Mouse (Mus musculus): Measurements from ENCODE around the gene Fto. TPM values are rescaled to one million over a fixed set of nuclear protein-coding genes. Genes with fewer than 3 reads are reported as not detected.

Gene Fto
- polyA plus RNA-seq, 1 experiment from 2014 or later = 89.0 TPM

DNA sequence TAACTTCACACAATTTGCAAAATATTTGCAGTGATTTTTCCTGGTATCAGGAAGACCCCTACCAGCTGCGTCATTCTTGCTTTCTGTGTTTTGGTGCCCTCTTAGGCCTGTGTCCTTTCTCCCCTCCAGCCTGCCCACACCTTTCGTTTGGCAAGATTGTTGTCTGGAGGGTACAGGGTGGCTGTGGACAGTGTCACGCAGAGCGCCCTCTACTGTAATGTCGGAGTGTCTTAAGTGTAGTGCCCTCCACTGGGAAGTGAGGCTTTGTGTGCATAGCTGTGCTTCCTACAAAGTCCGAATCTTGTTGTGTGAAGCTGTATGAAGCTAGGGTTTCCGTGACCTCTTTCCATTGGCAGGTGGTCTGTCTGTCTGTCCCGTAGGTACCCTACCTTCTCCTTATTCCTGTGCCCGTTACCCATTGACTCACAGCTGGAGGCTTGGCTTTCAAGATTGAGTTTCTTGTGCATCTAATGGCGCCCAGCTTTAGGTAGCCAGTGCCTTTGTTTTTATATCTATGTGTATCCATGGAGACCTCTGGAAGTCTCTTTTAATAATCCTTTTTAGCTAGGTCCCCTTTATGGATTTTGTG, 50.0 kb downstream of the Fto start:
- Histone ChIP-seq H3K4me2 (replicated peaks; ENCODE audit: low read depth, low read length) (no peak overlapping the region), H3K4me1 (ENCODE audit: insufficient read depth, low read length) (peaks cover 9% of the 10 kb centered on the region), H3K36me3 (ENCODE audit: insufficient read depth, low read length) (no peaks in the 10 kb centered on the region), H3K27ac (ENCODE audit: low read length) (no peak overlapping the region), H3K9me3 (ENCODE audit: low read length) (no peaks in the 10 kb centered on the region), H3K4me3 (ENCODE audit: low read length) (no peak overlapping the region), H3K9ac (replicated peaks; ENCODE audit: low read length) (no peak overlapping the region), H3K27me3 (ENCODE audit: insufficient read depth, low read length) (no peaks in the 10 kb centered on the region)
- no peak for ATAC-seq (ENCODE audit: low FRiP score, low TSS enrichment)
- WGBS = 89% methylated on average over 10 of the region's 10 CpGs

DNA sequence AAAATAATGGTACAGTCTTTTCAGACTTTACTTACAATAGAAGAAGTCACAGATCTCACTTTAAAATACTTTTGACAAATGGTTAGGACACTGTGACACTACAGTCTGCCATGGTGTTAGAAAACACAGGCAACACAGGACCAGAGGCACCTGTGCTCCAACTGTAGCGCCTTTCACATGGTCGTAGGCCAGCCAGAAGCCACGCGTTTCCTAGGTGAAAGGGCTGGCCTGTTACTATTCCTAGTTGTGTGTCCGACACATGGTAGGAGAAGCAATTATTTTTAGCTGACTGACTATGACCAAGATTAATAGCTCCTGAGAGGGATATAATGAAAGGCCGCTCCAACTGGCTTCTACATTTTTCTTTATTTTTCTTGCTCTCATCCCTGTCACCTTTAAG, 50.9 kb downstream of the Fto start:
- no peak overlapping the region for H3K9ac ChIP-seq (replicated peaks; ENCODE audit: low read length)
- no peaks in the 10 kb centered on the region for H3K27me3 ChIP-seq (ENCODE audit: insufficient read depth, low read length)
- no peak for ATAC-seq (ENCODE audit: low FRiP score, low TSS enrichment)
- H3K4me2 ChIP-seq (replicated peaks; ENCODE audit: low read depth, low read length) = no peak overlapping the region
- peaks cover 9% of the 10 kb centered on the region for H3K4me1 ChIP-seq (ENCODE audit: insufficient read depth, low read length)
- H3K9me3 ChIP-seq (ENCODE audit: low read length) = no peaks in the 10 kb centered on the region
- WGBS = 66% methylated on average over 6 of the region's 6 CpGs
- H3K36me3 ChIP-seq (ENCODE audit: insufficient read depth, low read length) = no peaks in the 10 kb centered on the region
- no peak overlapping the region for H3K27ac ChIP-seq (ENCODE audit: low read length)
- H3K4me3 ChIP-seq (ENCODE audit: low read length) = no peak overlapping the region

DNA sequence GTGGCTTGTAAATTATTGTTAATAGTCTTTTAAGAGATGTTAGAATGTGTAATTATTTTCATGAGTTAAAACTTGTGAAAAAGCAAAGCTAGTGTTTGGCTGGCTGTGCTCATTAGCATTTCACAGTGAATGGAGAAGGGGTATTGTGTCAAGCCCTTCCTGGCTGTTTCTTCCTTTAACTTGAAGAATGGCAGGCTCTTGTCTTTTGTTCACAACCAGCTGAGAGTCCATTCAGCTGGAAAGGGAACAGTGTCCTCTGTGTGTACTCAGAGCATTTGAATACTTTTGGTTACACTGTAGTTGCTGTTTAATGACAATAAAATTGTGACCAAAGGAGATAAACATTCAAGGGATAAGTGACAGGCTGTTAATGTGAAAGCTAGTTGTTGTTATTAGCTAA, 52.5 kb downstream of the Fto start:
- no peak overlapping the region for H3K27ac ChIP-seq (ENCODE audit: low read length)
- H3K9ac ChIP-seq (replicated peaks; ENCODE audit: low read length) = no peak overlapping the region
- ATAC-seq (ENCODE audit: low FRiP score, low TSS enrichment) = no peak
- no peaks in the 10 kb centered on the region for H3K9me3 ChIP-seq (ENCODE audit: low read length)
- no peaks in the 10 kb centered on the region for H3K36me3 ChIP-seq (ENCODE audit: insufficient read depth, low read length)
- peaks cover 12% of the 10 kb centered on the region for H3K4me1 ChIP-seq (ENCODE audit: insufficient read depth, low read length)
- no peaks in the 10 kb centered on the region for H3K27me3 ChIP-seq (ENCODE audit: insufficient read depth, low read length)
- H3K4me2 ChIP-seq (replicated peaks; ENCODE audit: low read depth, low read length) = no peak overlapping the region
- no peak overlapping the region for H3K4me3 ChIP-seq (ENCODE audit: low read length)

DNA sequence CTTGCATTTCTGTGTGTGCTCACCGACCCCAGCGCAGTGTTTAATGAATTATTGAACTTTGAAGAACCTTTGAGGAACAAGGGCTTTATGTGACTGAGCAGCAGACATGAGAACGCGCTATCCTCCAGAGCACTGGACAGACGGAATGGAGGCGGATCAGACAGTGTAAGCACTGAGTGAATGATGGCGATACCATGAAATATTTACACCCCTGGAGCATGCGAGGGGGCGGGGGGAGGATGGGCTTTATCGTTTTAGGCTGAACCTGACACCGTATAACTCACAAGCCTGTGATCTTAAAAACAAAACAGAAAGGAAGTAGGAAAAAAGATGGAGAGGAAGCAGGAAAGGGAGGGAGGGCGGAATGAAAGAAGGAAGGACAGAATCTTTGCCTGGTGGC, 57.6 kb downstream of the Fto start:
- WGBS = 10% methylated on average over 12 of the region's 12 CpGs
- ATAC-seq (ENCODE audit: low FRiP score, low TSS enrichment) = peak; percentile 64; the same call in 1 of the 2 replicates
- Histone ChIP-seq H3K4me3 (ENCODE audit: low read length) (peak overlapping the region; percentile 22), H3K4me2 (replicated peaks; ENCODE audit: low read depth, low read length) (peak overlapping the region; percentile 49), H3K36me3 (ENCODE audit: insufficient read depth, low read length) (no peaks in the 10 kb centered on the region), H3K27ac (ENCODE audit: low read length) (peak overlapping the region; percentile 38; the same call in 1 of the 2 replicates), H3K27me3 (ENCODE audit: insufficient read depth, low read length) (no peaks in the 10 kb centered on the region), H3K4me1 (ENCODE audit: insufficient read depth, low read length) (peaks cover 35% of the 10 kb centered on the region), H3K9me3 (ENCODE audit: low read length) (no peaks in the 10 kb centered on the region), H3K9ac (replicated peaks; ENCODE audit: low read length) (no peak overlapping the region)

DNA sequence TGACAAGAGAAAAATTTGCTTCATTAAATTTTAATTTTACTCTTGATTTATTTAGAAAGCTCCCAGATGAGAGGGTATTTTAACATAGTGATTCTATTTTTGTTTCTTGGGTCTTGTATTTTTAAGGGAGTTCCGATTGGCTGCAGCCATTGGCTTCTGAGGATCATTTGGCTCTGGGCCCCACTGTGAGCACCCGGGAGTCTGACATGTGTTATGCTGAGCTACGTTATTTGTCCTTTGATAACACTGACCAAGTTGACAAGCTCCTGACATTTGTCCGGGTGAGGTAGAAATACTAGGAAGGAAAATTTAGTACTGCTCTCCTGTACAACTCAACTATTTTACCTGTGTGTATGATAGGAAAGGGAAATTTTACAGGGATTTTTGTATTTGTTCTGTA, 58.7 kb downstream of the Fto start:
- H3K9me3 ChIP-seq (ENCODE audit: low read length) = no peaks in the 10 kb centered on the region
- WGBS = 53% methylated on average over 4 of the region's 4 CpGs
- no peak overlapping the region for H3K4me2 ChIP-seq (replicated peaks; ENCODE audit: low read depth, low read length)
- H3K36me3 ChIP-seq (ENCODE audit: insufficient read depth, low read length) = no peaks in the 10 kb centered on the region
- no peaks in the 10 kb centered on the region for H3K27me3 ChIP-seq (ENCODE audit: insufficient read depth, low read length)
- H3K4me1 ChIP-seq (ENCODE audit: insufficient read depth, low read length) = peaks cover 45% of the 10 kb centered on the region
- no peak overlapping the region for H3K9ac ChIP-seq (replicated peaks; ENCODE audit: low read length)
- H3K4me3 ChIP-seq (ENCODE audit: low read length) = no peak overlapping the region
- ATAC-seq (ENCODE audit: low FRiP score, low TSS enrichment) = no peak
- no peak overlapping the region for H3K27ac ChIP-seq (ENCODE audit: low read length)

DNA sequence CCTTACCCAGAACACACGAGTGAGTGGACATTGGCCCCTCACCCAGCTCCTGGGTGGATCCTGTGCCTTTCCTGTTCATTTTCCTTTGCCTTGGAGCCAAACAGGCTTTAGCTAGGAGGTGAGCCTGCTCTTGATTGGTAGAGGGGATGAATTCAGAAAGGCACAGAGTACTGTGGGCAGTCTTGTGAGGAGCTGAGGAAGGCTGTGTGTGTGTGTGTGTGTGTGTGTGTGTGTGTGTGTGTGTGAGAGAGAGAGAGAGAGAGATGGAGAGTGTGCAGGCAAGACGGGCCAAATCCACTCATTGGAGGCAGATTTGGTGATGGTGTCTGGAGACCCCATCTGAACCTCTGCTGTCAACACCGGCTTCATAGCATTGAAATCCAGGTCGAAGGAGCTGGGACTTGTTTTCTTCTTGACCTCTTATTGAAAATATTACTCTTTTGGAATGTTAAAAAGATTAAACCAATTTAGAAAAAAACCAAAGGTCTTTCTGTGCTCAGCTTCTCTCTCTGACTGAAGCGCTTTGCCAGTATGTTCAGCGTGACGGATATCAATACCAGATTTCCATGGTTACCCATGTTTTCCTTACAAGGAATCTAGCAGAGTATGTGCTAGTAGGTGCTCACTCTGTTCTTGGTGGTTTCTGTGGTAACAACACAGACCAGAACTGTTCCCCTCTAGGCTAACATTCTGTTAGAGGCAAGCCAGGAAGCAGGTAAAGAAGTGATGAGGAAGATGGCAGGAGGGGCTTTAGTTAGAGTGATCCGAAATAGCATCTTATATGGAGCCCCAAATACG, 59.7 kb downstream of the Fto start:
- no peaks in the 10 kb centered on the region for H3K9me3 ChIP-seq (ENCODE audit: low read length)
- no peak overlapping the region for H3K9ac ChIP-seq (replicated peaks; ENCODE audit: low read length)
- H3K4me1 ChIP-seq (ENCODE audit: insufficient read depth, low read length) = peaks cover 55% of the 10 kb centered on the region
- no peak overlapping the region for H3K4me2 ChIP-seq (replicated peaks; ENCODE audit: low read depth, low read length)
- H3K27me3 ChIP-seq (ENCODE audit: insufficient read depth, low read length) = 0 out of 2 replicates have a peak, but pooled peaks cover under 1% of the 10 kb centered on the region
- H3K27ac ChIP-seq (ENCODE audit: low read length) = no peak overlapping the region
- 85% methylated on average over 9 of the region's 9 CpGs for WGBS
- H3K36me3 ChIP-seq (ENCODE audit: insufficient read depth, low read length) = no peaks in the 10 kb centered on the region
- ATAC-seq (ENCODE audit: low FRiP score, low TSS enrichment) = no peak
- no peak overlapping the region for H3K4me3 ChIP-seq (ENCODE audit: low read length)

DNA sequence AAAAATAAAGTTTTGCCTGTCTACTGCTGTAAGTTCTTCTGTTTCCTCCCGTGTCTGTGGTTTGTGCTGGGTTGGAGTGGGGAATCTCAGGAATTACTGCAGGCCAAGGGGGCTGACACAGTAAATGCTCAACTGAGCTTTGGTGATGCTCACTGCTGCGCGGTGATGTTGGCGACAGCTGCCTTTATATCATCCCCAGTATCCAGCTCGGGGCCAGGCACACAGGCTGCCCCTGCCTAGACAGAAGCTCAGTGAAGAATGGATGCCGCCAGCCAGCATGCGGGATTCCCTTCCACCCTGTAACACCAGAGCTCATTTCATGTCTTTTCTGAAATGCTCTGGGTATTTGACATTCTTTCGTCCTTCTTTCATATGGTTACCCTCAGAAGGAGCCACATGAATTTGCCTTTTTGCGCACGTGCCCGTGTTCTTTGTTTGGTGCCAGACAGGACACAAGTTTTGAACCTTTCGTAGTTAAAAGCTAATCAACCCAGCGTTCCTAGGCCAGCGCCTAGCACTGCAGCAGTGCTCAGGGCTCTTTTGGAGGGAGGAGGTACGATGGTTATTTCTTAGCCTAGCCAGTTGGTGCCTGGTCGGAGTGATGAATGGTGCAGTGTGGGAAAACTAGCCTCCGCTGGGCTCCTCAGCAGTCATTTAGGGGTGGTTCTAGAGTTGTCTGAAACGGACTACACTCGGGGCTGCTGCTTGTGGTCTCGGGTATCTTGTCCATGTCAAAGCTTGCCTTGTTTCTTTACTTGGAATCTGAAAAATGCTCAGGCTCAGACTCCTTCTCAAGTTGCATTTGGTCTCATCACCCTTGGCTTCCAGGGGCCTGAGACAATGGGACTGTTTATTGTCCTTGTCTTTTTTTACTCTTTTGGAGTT, 62.0 kb downstream of the Fto start:
- Histone ChIP-seq H3K9ac (replicated peaks; ENCODE audit: low read length) (no peak overlapping the region), H3K27ac (ENCODE audit: low read length) (no peak overlapping the region), H3K36me3 (ENCODE audit: insufficient read depth, low read length) (no peaks in the 10 kb centered on the region), H3K4me2 (replicated peaks; ENCODE audit: low read depth, low read length) (no peak overlapping the region), H3K4me1 (ENCODE audit: insufficient read depth, low read length) (peaks cover 71% of the 10 kb centered on the region), H3K4me3 (ENCODE audit: low read length) (no peak overlapping the region), H3K27me3 (ENCODE audit: insufficient read depth, low read length) (0 out of 2 replicates have a peak, but pooled peaks cover 2% of the 10 kb centered on the region), H3K9me3 (ENCODE audit: low read length) (no peaks in the 10 kb centered on the region)
- ATAC-seq (ENCODE audit: low FRiP score, low TSS enrichment) = no peak
- WGBS = 52% methylated on average over 20 of the region's 20 CpGs

DNA sequence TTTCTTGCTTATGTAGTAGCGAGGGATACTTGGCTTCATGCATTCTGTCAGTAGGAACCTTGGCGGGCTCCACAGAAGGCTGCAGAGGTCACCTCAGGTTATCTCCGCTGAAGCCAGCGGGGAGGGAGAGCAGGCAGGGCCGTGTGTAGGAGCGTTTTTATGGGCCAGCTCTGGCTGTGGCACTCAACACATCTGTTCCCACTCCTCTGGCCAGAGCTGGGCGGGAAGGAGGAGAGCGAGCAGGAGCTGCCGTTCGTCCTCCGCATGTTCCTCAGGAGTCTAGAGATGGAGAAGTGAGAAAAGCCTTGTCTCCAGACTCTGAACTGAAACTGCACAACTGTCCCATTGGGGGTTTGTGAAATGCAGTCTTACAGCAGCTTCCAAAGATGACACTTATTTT, 63.5 kb downstream of the Fto start:
- Histone ChIP-seq H3K27me3 (ENCODE audit: insufficient read depth, low read length) (0 out of 2 replicates have a peak, but pooled peaks cover 2% of the 10 kb centered on the region), H3K4me2 (replicated peaks; ENCODE audit: low read depth, low read length) (peak overlapping the region; percentile 24), H3K36me3 (ENCODE audit: insufficient read depth, low read length) (no peaks in the 10 kb centered on the region), H3K4me3 (ENCODE audit: low read length) (no peak overlapping the region), H3K27ac (ENCODE audit: low read length) (0 out of 2 replicates have a peak overlapping the region, but pooled peaks have one; percentile 3), H3K9me3 (ENCODE audit: low read length) (no peaks in the 10 kb centered on the region), H3K4me1 (ENCODE audit: insufficient read depth, low read length) (peaks cover 72% of the 10 kb centered on the region), H3K9ac (replicated peaks; ENCODE audit: low read length) (no peak overlapping the region)
- ATAC-seq (ENCODE audit: low FRiP score, low TSS enrichment) = no peak
- 18% methylated on average over 11 of the region's 11 CpGs for WGBS

DNA sequence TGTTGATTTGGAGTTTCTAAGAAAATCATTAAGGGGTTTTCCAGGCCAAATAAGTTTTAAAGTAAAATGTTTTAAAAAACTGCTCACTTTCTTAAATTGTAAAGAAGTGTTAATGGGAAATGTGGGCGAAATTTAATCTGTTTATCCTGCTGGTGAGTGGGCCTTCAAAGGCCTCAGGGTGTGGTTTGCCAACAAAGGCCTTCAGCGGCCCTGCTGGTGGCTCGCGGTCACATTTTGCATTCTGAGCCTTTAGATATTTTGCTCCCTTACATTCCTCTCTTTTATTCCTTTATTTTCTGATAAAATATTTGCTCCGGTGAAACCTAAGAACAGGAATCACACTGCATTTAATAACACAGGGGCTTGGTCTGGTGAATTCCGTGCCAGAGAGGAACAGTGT, 64.0 kb downstream of the Fto start:
- 0 out of 2 replicates have a peak, but pooled peaks cover 2% of the 10 kb centered on the region for H3K27me3 ChIP-seq (ENCODE audit: insufficient read depth, low read length)
- no peak overlapping the region for H3K4me3 ChIP-seq (ENCODE audit: low read length)
- peaks cover 71% of the 10 kb centered on the region for H3K4me1 ChIP-seq (ENCODE audit: insufficient read depth, low read length)
- no peaks in the 10 kb centered on the region for H3K9me3 ChIP-seq (ENCODE audit: low read length)
- H3K9ac ChIP-seq (replicated peaks; ENCODE audit: low read length) = no peak overlapping the region
- no peak overlapping the region for H3K4me2 ChIP-seq (replicated peaks; ENCODE audit: low read depth, low read length)
- 59% methylated on average over 6 of the region's 6 CpGs for WGBS
- no peak for ATAC-seq (ENCODE audit: low FRiP score, low TSS enrichment)
- H3K36me3 ChIP-seq (ENCODE audit: insufficient read depth, low read length) = no peaks in the 10 kb centered on the region
- no peak overlapping the region for H3K27ac ChIP-seq (ENCODE audit: low read length)

Measured in kidney, embryonic 16.5 days (tissue).